Mouse (Mus musculus) intestine, postnatal 0 days (tissue): Measurements from ENCODE around the gene Celf2. TPM values are rescaled to one million over a fixed set of nuclear protein-coding genes. Genes with fewer than 3 reads are reported as not detected.
A peak's percentile ranks its signal among the peaks of the same experiment; 100 is the strongest.

ENCODE experiments used
- ATAC-seq: fragments of 200-750 bp; cut with Nextera tagmentation; 2 replicates; pipeline ENCODE4 v1.8.0; 2017; ENCODE audit warnings: mild to moderate bottlenecking, moderate TSS enrichment, moderate library complexity
- H3K27ac ChIP-seq: fragments of 300-500 bp; sonication (generic); 2 replicates; pipeline ENCODE4 v1.5.1; 2014; ENCODE audit warnings: mild to moderate bottlenecking, low read depth, low read length, moderate library complexity
- H3K27me3 ChIP-seq: fragments of 300-500 bp; sonication (generic); replicated peaks from 2 replicates; pipeline ENCODE4 v1.6.1; 2014; ENCODE audit warnings: low read length, mixed read lengths; ENCODE audit not compliant: control insufficient read depth, insufficient read depth
- H3K36me3 ChIP-seq: fragments of 300-500 bp; sonication (generic); 2 replicates; pipeline ENCODE4 v1.6.1; 2014; ENCODE audit warnings: mild to moderate bottlenecking, moderate library complexity; ENCODE audit not compliant: control insufficient read depth, insufficient read depth
- H3K4me1 ChIP-seq: fragments of 300-500 bp; sonication (generic); replicated peaks from 2 replicates; pipeline ENCODE4 v1.6.1; 2014; ENCODE audit warnings: antibody characterized with exemption, low read length, mixed read lengths; ENCODE audit not compliant: control insufficient read depth, insufficient read depth
- H3K4me2 ChIP-seq: fragments of 300-500 bp; sonication (generic); replicated peaks from 2 replicates; pipeline ENCODE4 v1.6.1; 2014; ENCODE audit warnings: low read depth, mild to moderate bottlenecking, moderate library complexity
- H3K4me3 ChIP-seq: fragments of 300-500 bp; sonication (generic); 2 replicates; pipeline ENCODE4 v1.5.1; 2014; ENCODE audit warnings: low read depth, low read length
- H3K9ac ChIP-seq: fragments of 300-500 bp; sonication (generic); 2 replicates; pipeline ENCODE4 v1.6.1; 2014; ENCODE audit warnings: mild to moderate bottlenecking, low read depth, low read length
- H3K9me3 ChIP-seq: fragments of 300-500 bp; sonication (generic); 2 replicates; pipeline ENCODE4 v1.6.1; 2016; ENCODE audit warnings: mixed run types; ENCODE audit not compliant: control insufficient read depth
- CTCF ChIP-seq: sonication (generic); IDR thresholded peaks from 2 replicates; pipeline ENCODE4 v1.5.1; 2016; ENCODE audit warnings: low read depth, mild to moderate bottlenecking, control low read depth, antibody characterized with exemption, moderate library complexity
- WGBS: fragments of 180-500 bp; shearing (Covaris S2); extraction: QIAGEN DNeasy Blood & Tissue Kit; methylation state at CpG from one replicate; pipeline ENCODE4 v1.1.7; 2014; 5-methylcytosine and 5-hydroxymethylcytosine counted together
- polyA plus RNA-seq: library from polyadenylated mRNA; unstranded; fragments of >200 nt; fragmentation: Nextera tagmentation; extraction: Ambion mirVana; gene quantifications from 2 replicates; pipeline ENCODE4 v1.2.1, GENCODE M21; 2015

Celf2 gene
- polyA plus RNA-seq, 1 experiment from 2014 or later = 16.8 TPM

DNA sequence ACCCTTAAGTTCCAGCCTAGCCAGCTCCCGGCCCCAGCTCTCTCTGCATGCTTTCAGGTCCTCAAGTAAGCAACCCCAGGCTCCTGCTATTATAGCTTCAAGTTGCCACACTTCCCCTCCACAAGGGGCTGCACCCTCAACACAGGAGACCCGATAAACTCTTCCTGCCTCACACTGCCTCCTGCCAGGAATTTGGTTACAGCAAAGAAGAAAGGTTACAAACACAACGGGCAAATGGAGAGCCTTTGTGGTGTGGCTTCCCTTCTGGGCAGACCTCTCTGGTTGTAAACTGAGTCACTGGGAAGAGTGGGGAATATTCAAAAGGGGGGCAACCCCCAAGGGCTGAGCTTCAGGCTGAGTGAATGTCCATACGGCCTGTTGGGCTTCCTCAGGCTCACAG lies 983.1 kb downstream of the Celf2 start:
- TF ChIP-seq CTCF = peak; percentile 6; the same call in 1 of the 2 replicates
- Histone ChIP-seq H3K27me3 (no peaks in the 10 kb centered on the region), H3K36me3 (no peaks in the 10 kb centered on the region), H3K4me2 (no peak overlapping the region), H3K4me3 (no peak overlapping the region), H3K4me1 (no peaks in the 10 kb centered on the region), H3K9ac (no peak overlapping the region), H3K27ac (no peak overlapping the region), H3K9me3 (no peaks in the 10 kb centered on the region)
- WGBS = 54% methylated on average over 4 of the region's 4 CpGs
- no peak for ATAC-seq

DNA sequence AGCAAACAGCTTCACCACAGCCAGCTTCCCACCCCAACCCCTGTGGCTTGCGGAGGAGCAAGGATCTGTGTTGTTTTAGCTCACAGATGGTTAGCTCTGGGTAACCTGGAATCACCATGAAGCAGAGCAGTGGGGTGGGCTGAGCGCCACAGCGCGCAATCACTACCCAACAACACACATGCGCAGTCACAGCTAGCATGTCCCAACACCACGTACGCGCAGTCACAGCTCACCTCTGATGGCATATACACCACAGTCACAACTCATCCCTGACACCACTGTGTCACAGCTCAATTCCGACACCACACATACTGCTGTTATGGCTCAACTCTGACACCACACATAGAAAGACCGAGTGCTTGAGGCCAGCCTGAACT lies 985.5 kb downstream of the Celf2 start:
- no peak for ATAC-seq
- no peak overlapping the region for H3K4me2 ChIP-seq
- H3K27me3 ChIP-seq = no peaks in the 10 kb centered on the region
- WGBS = 92% methylated on average over 10 of the region's 10 CpGs
- no peak for TF ChIP-seq CTCF
- no peak overlapping the region for H3K4me3 ChIP-seq
- H3K4me1 ChIP-seq = no peaks in the 10 kb centered on the region
- H3K9ac ChIP-seq = no peak overlapping the region
- H3K9me3 ChIP-seq = no peaks in the 10 kb centered on the region
- no peaks in the 10 kb centered on the region for H3K36me3 ChIP-seq
- no peak overlapping the region for H3K27ac ChIP-seq

DNA sequence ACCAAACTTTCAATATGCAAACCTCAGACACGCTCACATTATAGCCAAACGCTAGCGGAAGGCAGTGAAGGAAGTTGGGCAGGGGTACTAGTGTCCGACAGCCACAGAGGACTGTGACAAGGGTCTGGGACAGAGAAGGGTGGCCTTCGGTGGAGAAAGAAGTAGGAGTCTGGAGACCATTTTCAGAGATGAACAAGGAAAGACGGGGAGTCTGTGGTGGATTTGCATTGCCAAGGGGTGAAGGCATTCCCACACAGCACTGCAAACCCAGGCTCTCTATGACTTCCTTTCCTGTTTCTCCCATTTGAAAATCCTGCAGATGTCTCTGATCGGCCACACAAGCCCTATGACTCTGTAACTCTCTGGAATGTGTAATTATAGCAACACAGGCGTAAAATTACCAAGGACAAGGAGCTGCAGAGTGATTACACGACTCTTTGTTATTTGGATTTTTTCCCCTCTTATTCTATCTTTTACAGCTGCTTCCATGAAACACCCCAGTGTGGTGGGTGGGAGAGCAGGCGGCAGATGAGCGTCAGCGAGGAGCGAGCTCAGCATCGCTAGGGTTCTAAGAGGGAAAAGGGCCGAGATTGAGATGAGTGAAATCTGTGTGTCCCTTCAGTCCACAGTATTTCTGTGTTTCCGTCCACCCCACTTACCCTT lies 986.0 kb downstream of the Celf2 start:
- H3K36me3 ChIP-seq = no peaks in the 10 kb centered on the region
- ATAC-seq = no peak
- no peak overlapping the region for H3K4me3 ChIP-seq
- no peaks in the 10 kb centered on the region for H3K4me1 ChIP-seq
- TF ChIP-seq CTCF = no peak
- H3K27me3 ChIP-seq = no peaks in the 10 kb centered on the region
- 79% methylated on average over 16 of the region's 16 CpGs for WGBS
- H3K9me3 ChIP-seq = no peaks in the 10 kb centered on the region
- no peak overlapping the region for H3K4me2 ChIP-seq
- no peak overlapping the region for H3K9ac ChIP-seq
- no peak overlapping the region for H3K27ac ChIP-seq

DNA sequence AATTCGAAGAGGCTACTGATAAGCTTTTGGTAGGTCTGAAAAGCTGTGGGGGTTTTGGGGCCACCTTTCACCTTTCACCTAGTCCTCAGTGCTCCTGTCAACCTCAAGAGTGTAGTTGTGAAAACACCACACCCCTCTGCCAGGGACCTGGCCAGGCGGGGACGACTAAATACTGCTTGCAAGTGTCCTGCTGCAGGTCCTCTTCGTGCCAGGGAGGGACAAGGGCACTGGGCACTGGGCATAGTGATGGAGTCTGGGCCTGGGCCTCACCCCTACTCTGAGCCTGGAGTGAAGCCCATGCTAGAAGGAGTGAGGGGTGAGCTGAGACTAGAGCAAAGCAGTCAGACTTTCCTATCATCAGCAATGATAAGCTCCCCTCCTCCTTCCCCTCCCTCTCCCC lies 987.0 kb downstream of the Celf2 start:
- Histone ChIP-seq H3K9me3 (no peaks in the 10 kb centered on the region), H3K4me2 (no peak overlapping the region), H3K27me3 (no peaks in the 10 kb centered on the region), H3K36me3 (no peaks in the 10 kb centered on the region), H3K4me1 (no peaks in the 10 kb centered on the region), H3K9ac (no peak overlapping the region), H3K27ac (no peak overlapping the region), H3K4me3 (no peak overlapping the region)
- ATAC-seq = no peak
- no peak for TF ChIP-seq CTCF
- 81% methylated on average over 4 of the region's 4 CpGs for WGBS

DNA sequence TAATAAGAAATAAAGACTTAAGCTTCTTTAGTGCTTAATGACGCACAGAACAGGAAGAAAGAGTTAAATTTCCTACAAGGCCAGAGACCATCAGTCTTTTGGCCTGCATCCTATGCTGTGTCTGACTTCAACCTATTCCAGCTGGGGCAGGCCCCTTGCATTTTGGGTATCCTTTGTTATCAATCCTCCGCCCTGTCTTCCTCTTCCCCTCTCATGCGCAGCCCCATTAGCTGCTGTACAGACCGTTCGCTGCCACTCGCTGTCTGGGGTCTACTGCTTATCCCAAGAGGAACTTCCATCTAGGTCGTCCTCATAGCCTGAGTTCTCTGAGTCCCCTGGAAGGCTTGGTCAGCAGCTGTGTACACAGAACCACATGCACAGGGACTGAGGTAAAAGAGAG lies 996.2 kb downstream of the Celf2 start:
- no peak overlapping the region for H3K4me3 ChIP-seq
- H3K4me2 ChIP-seq = no peak overlapping the region
- no peaks in the 10 kb centered on the region for H3K36me3 ChIP-seq
- no peak for ATAC-seq
- H3K4me1 ChIP-seq = no peaks in the 10 kb centered on the region
- H3K27ac ChIP-seq = no peak overlapping the region
- 65% methylated on average over 7 of the region's 7 CpGs for WGBS
- H3K9me3 ChIP-seq = no peaks in the 10 kb centered on the region
- H3K9ac ChIP-seq = no peak overlapping the region
- no peaks in the 10 kb centered on the region for H3K27me3 ChIP-seq
- no peak for TF ChIP-seq CTCF

DNA sequence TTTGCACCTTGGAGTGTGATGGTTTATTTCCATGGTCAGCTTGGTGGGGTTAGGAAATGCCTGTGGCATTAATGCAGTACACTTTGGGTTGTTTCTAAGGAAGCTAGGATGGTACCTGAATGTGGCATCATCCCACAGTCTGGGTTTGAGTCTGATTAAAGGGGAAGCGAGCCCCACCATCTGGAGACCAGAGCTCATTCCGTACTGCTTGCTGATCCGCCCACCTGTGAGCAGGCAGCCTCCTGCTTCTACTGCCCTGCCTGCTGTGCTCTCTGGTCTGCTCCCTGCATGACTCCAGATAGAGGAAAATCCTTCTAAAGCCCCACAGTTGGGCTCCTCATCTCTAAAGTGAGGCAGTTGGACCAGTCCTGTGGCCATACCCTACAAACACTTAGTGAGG lies 1002.3 kb downstream of the Celf2 start:
- H3K36me3 ChIP-seq = no peaks in the 10 kb centered on the region
- H3K27me3 ChIP-seq = no peaks in the 10 kb centered on the region
- WGBS = 71% methylated on average over 3 of the region's 3 CpGs
- H3K4me1 ChIP-seq = no peaks in the 10 kb centered on the region
- no peak overlapping the region for H3K27ac ChIP-seq
- no peak overlapping the region for H3K9ac ChIP-seq
- ATAC-seq = no peak
- no peak overlapping the region for H3K4me3 ChIP-seq
- H3K4me2 ChIP-seq = no peak overlapping the region
- H3K9me3 ChIP-seq = no peaks in the 10 kb centered on the region
- no peak for TF ChIP-seq CTCF
